Mouse (Mus musculus) stomach, postnatal 0 days (tissue): ENCODE data around the gene Dync1i2. TPM values are rescaled to one million over a fixed set of nuclear protein-coding genes. Genes with fewer than 3 reads are reported as not detected.

Experiments
- ATAC-seq: fragments of 200-750 bp; cut with Nextera tagmentation; 2 replicates; pipeline ENCODE4 v1.8.0; 2017; ENCODE audit not compliant: low FRiP score, low TSS enrichment
- DNase-seq: peaks from one replicate; pipeline ENCODE4 v3.0.0-alpha.2; 2016; ENCODE audit warnings: low spot score
- H3K27ac ChIP-seq: fragments of 300-500 bp; sonication (generic); replicated peaks from 2 replicates; pipeline ENCODE4 v1.5.1; 2014; ENCODE audit warnings: mild to moderate bottlenecking, control low read depth
- H3K27me3 ChIP-seq: fragments of 300-500 bp; sonication (generic); 2 replicates; pipeline ENCODE4 v1.6.1; 2014; ENCODE audit warnings: low read length; ENCODE audit not compliant: control insufficient read depth, insufficient read depth
- H3K36me3 ChIP-seq: fragments of 300-500 bp; sonication (generic); 2 replicates; pipeline ENCODE4 v1.6.1; 2014; ENCODE audit warnings: low read length, mixed read lengths; ENCODE audit not compliant: control insufficient read depth, insufficient read depth
- H3K4me1 ChIP-seq: fragments of 300-500 bp; sonication (generic); replicated peaks from 2 replicates; pipeline ENCODE4 v1.6.1; 2014; ENCODE audit warnings: antibody characterized with exemption; ENCODE audit not compliant: control insufficient read depth, insufficient read depth
- H3K4me2 ChIP-seq: fragments of 300-500 bp; sonication (generic); replicated peaks from 2 replicates; pipeline ENCODE4 v1.6.1; 2014; ENCODE audit warnings: low read depth, mild to moderate bottlenecking, control low read depth, moderate library complexity
- H3K4me3 ChIP-seq: fragments of 300-500 bp; sonication (generic); 2 replicates; pipeline ENCODE4 v1.5.1; 2014; ENCODE audit warnings: low read depth, low read length, control low read depth
- H3K9ac ChIP-seq: fragments of 300-500 bp; sonication (generic); 2 replicates; pipeline ENCODE4 v1.6.1; 2014; ENCODE audit warnings: mild to moderate bottlenecking, low read length, control low read depth, mixed read lengths
- H3K9me3 ChIP-seq: fragments of 300-500 bp; sonication (generic); 2 replicates; pipeline ENCODE4 v1.6.1; 2016; ENCODE audit warnings: low read length; ENCODE audit not compliant: control insufficient read depth
- CTCF ChIP-seq: IDR thresholded peaks from 2 replicates; pipeline ENCODE4 v1.5.1; 2016; ENCODE audit warnings: antibody characterized with exemption, low read depth, mild to moderate bottlenecking, moderate library complexity
- EP300 ChIP-seq: optimal IDR thresholded peaks from 2 replicates; pipeline ENCODE3; 2016; ENCODE audit warnings: antibody characterized with exemption
- WGBS: fragments of 180-500 bp; shearing (Covaris S2); extraction: QIAGEN DNeasy Blood & Tissue Kit; methylation state at CpG from one replicate; pipeline ENCODE4 v1.1.7; 2014; 5-methylcytosine and 5-hydroxymethylcytosine counted together
- polyA plus RNA-seq: library from polyadenylated mRNA; unstranded; fragments of >200 nt; fragmentation: Nextera tagmentation; extraction: Ambion mirVana; gene quantifications from 2 replicates; pipeline ENCODE4 v1.2.1, GENCODE M21; 2015

Gene Dync1i2
- polyA plus RNA-seq, 1 experiment from 2014 or later, result 59.2 TPM

DNA sequence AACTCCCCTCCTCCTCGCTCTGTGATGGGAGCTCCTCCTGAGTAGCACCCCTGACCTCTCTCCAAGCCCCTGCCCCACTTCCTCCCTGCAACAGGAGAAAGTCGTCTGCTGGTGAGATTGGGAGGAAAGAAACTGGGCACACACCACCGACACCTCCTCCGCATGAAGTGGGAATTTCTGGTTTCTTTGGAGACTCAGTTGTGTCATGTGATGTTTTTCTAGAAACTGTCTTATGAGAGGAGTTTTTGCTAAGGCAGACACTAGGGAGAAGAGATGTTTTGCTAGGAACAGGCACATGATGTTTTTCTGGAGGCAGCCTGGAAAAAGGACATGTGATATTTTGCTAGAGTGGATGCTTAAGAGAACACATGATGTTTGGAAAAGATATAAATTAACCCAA, 11.0 kb upstream of the Dync1i2 start:
- no peak for ATAC-seq
- H3K4me2 ChIP-seq, result no peak overlapping the region
- H3K27ac ChIP-seq, result no peak overlapping the region
- H3K9ac ChIP-seq, result no peak overlapping the region
- TF ChIP-seq CTCF (no peak), EP300 (no peak)
- DNase-seq, result no peak
- WGBS, result 63% methylated on average over 4 of the region's 4 CpGs
- no peaks in the 10 kb centered on the region for H3K9me3 ChIP-seq
- H3K4me1 ChIP-seq, result no peaks in the 10 kb centered on the region
- no peaks in the 10 kb centered on the region for H3K36me3 ChIP-seq
- H3K27me3 ChIP-seq, result no peaks in the 10 kb centered on the region
- no peak overlapping the region for H3K4me3 ChIP-seq

DNA sequence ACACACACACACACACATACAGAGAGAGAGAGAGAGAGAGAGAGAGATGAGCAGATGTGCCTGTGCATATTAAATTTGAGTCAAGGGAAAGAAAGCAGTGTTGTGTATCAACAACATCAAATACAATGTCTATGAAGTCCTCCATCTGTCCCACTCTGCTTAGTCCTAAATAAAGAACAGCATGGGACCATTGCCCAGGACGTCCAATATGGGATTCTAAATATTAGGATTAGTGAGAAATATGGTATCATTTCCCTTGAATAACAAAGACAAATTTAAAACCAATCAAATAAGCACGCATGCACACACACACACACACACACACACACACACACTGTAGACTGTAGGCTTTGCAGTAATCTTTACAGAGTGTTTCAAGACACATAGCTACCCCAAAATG, 9.6 kb upstream of the Dync1i2 start:
- no peak overlapping the region for H3K9ac ChIP-seq
- no peaks in the 10 kb centered on the region for H3K27me3 ChIP-seq
- no peak overlapping the region for H3K27ac ChIP-seq
- no peak overlapping the region for H3K4me2 ChIP-seq
- no peaks in the 10 kb centered on the region for H3K36me3 ChIP-seq
- no peak for TF ChIP-seq CTCF
- TF ChIP-seq EP300, result no peak
- DNase-seq, result no peak
- H3K4me1 ChIP-seq, result no peaks in the 10 kb centered on the region
- no peaks in the 10 kb centered on the region for H3K9me3 ChIP-seq
- no peak overlapping the region for H3K4me3 ChIP-seq
- no peak for ATAC-seq
- whole genome bisulfite sequencing, result 66% methylated on average over 2 of the region's 2 CpGs

DNA sequence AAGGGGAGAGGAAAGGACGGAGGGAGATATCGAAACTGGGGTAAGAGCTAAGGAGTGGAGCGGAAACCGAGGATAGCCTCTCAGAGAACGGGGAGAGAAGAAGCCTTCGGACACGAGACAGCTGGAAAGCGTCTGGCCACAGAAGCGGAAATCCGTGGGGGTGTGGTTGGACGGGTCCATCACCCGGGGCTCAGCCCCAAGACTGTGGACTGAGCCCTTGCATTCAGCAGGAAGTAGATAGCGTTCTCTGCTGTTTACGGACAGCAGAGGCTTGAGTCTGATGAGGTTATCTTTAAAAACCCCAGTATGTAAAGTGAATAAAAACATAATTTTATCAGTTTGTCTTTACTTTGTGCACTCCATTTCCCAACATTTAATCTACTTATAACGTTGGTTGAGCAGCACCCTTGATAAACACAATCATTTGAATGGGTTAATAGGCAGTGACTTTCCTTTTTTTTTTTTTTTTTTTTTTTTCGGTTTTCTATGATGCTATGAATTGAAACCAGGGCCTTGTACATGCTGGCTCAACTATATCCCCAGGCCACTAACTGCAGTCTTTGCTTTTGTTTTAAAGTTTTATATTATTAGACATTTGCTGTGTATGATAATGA, 7.6 kb upstream of the Dync1i2 start:
- H3K27me3 ChIP-seq, result no peaks in the 10 kb centered on the region
- DNase-seq, result peak; percentile 25
- 55% methylated on average over 16 of the region's 16 CpGs for WGBS
- no peaks in the 10 kb centered on the region for H3K9me3 ChIP-seq
- ATAC-seq, result peak; percentile 69; the same call in 1 of the 2 replicates
- H3K4me2 ChIP-seq, result no peak overlapping the region
- H3K9ac ChIP-seq, result no peak overlapping the region
- H3K36me3 ChIP-seq, result no peaks in the 10 kb centered on the region
- H3K4me3 ChIP-seq, result no peak overlapping the region
- no peak overlapping the region for H3K27ac ChIP-seq
- no peak for TF ChIP-seq EP300
- TF ChIP-seq CTCF, result peak; percentile 26; the same call in 1 of the 2 replicates
- H3K4me1 ChIP-seq, result no peaks in the 10 kb centered on the region

DNA sequence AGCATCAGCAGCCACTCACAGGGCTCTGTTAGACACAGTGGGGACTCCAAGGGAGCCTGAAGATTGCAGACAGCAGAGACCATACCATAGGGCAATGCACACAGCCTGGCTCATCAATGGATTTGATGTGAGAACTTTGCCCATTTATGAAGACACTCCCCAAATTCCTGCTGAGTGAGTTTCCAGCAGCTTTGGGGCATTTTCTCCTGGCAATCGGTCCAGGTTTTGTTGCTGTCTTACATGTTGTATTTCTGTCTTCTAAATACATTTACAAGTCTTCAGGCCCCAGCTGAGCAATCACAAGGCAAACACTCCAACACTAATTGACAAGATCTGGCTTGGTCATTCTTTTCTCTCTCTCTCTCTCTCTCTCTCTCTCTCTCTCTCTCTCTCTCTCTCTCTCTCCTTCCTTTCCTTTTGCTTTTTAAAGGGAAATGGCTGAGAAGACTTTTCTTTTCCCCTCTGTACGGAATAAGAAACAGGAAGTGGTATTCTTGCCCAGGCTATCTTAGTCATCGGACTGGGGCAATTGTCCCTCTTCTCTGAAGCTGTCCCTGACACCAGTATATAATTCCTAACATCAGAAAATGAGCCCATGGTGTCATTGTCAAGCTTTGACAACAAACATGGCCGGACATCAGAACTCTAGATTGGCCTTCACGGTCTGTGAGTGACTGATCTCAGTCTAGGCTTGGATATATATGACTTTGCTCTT, 2.3 kb upstream of the Dync1i2 start:
- no peaks in the 10 kb centered on the region for H3K36me3 ChIP-seq
- no peak for TF ChIP-seq CTCF
- ATAC-seq (no peak), DNase-seq (no peak)
- no peak overlapping the region for H3K9ac ChIP-seq
- H3K4me2 ChIP-seq, result no peak overlapping the region
- H3K4me1 ChIP-seq, result no peaks in the 10 kb centered on the region
- WGBS, result 65% methylated on average over 5 of the region's 5 CpGs
- no peak overlapping the region for H3K4me3 ChIP-seq
- H3K9me3 ChIP-seq, result no peaks in the 10 kb centered on the region
- no peak overlapping the region for H3K27ac ChIP-seq
- no peaks in the 10 kb centered on the region for H3K27me3 ChIP-seq

DNA sequence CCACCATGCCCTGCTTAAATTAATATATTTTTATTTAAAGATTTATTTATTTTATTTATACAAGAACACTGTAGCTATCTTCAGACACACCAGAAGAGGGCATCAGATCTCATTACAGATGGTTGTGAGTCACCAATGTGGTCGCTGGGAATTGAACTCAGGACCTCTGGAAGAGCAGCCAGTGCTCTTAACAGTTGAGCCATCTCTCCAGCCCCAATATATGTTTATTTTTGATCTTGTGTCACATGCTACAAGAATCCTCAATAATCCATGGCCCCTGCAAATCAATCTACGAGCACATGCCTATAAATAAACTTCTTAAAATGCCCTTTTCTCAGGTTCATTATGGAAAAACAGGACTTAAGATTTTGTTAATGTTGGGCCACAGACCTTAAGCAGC, 410 bp upstream of the Dync1i2 start:
- no peak overlapping the region for H3K27ac ChIP-seq
- H3K9ac ChIP-seq, result no peak overlapping the region
- no peaks in the 10 kb centered on the region; the same call in 1 of the 2 replicates for H3K36me3 ChIP-seq
- WGBS, result 90% methylated on average over 2 of the region's 2 CpGs
- H3K4me2 ChIP-seq, result no peak overlapping the region
- no peak for TF ChIP-seq CTCF
- no peak for TF ChIP-seq EP300
- no peak for DNase-seq
- ATAC-seq, result no peak
- H3K4me1 ChIP-seq, result no peaks in the 10 kb centered on the region
- no peak overlapping the region for H3K4me3 ChIP-seq
- no peaks in the 10 kb centered on the region for H3K9me3 ChIP-seq
- no peaks in the 10 kb centered on the region for H3K27me3 ChIP-seq

DNA sequence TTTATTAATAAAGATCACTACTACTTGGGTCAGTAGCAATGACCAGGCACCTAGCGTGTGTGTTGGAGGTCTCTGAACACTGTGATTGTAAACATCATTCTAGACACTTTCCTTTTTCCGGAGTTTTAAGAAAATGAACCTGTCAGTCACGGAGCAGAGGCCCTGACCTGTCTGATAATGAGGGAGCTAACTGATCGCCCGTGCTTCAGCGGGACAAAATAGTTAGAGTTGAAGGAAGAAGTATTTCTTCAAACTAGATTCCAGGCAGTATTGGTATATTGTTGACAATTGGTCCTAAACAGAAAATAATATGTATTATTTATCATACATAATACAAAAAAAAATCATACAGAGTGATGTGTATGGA, 837 bp downstream of the Dync1i2 start:
- H3K4me1 ChIP-seq, result no peaks in the 10 kb centered on the region
- H3K27me3 ChIP-seq, result no peaks in the 10 kb centered on the region
- no peaks in the 10 kb centered on the region; the same call in 1 of the 2 replicates for H3K36me3 ChIP-seq
- H3K4me2 ChIP-seq, result peak overlapping the region; percentile 49
- TF ChIP-seq CTCF, result no peak
- no peak for TF ChIP-seq EP300
- no peaks in the 10 kb centered on the region for H3K9me3 ChIP-seq
- no peak for DNase-seq
- WGBS, result under 1% methylated on average over 6 of the region's 6 CpGs
- peak overlapping the region; percentile 93 for H3K9ac ChIP-seq
- H3K27ac ChIP-seq, result peak overlapping the region; percentile 90
- peak overlapping the region; percentile 93 for H3K4me3 ChIP-seq
- ATAC-seq, result no peak
